Mouse (Mus musculus) hindbrain, embryonic 16.5 days (tissue): ENCODE data around the gene Asxl2. TPM values are rescaled to one million over a fixed set of nuclear protein-coding genes. Genes with fewer than 3 reads are reported as not detected.

Experiments
- ATAC-seq: fragments of 200-750 bp; cut with Nextera tagmentation; 2 replicates; pipeline ENCODE4 v1.8.0; 2017; ENCODE audit warnings: moderate TSS enrichment, moderate library complexity
- H3K27ac ChIP-seq: fragments of 300-500 bp; sonication (generic); 2 replicates; pipeline ENCODE4 v1.5.1; 2014; ENCODE audit warnings: low read depth, mild to moderate bottlenecking, control low read depth, low read length, moderate library complexity
- H3K27me3 ChIP-seq: fragments of 300-500 bp; sonication (generic); replicated peaks from 2 replicates; pipeline ENCODE4 v1.6.1; 2014; ENCODE audit warnings: low read length; ENCODE audit not compliant: control insufficient read depth, insufficient read depth
- H3K36me3 ChIP-seq: fragments of 300-500 bp; sonication (generic); 2 replicates; pipeline ENCODE4 v1.6.1; 2014; ENCODE audit warnings: mild to moderate bottlenecking, low read length, moderate library complexity, mixed read lengths; ENCODE audit not compliant: control insufficient read depth, insufficient read depth
- H3K4me1 ChIP-seq: fragments of 300-500 bp; sonication (generic); 2 replicates; pipeline ENCODE4 v1.6.1; 2014; ENCODE audit warnings: low read depth, low read length; ENCODE audit not compliant: control insufficient read depth, insufficient read depth
- H3K4me2 ChIP-seq: fragments of 300-500 bp; sonication (generic); 2 replicates; pipeline ENCODE4 v1.6.1; 2014; ENCODE audit warnings: mild to moderate bottlenecking, low read length, control low read depth, moderate library complexity
- H3K4me3 ChIP-seq: fragments of 300-500 bp; sonication (generic); 2 replicates; pipeline ENCODE4 v1.5.1; 2014; ENCODE audit warnings: mild to moderate bottlenecking, low read length, control low read depth, moderate library complexity
- H3K9ac ChIP-seq: fragments of 300-500 bp; sonication (generic); 2 replicates; pipeline ENCODE4 v1.6.1; 2014; ENCODE audit warnings: low read depth, mild to moderate bottlenecking, control low read depth, low read length, moderate library complexity
- H3K9me3 ChIP-seq: fragments of 300-500 bp; sonication (generic); 2 replicates; pipeline ENCODE4 v1.6.1; 2014; ENCODE audit warnings: mild to moderate bottlenecking, low read length, moderate library complexity; ENCODE audit not compliant: control insufficient read depth
- WGBS: fragments of 180-500 bp; shearing (Covaris S2); extraction: QIAGEN DNeasy Blood & Tissue Kit; methylation state at CpG from one replicate; pipeline ENCODE4 v1.1.7; 2014; 5-methylcytosine and 5-hydroxymethylcytosine counted together
- polyA plus RNA-seq: library from polyadenylated mRNA; unstranded; fragments of >200 nt; fragmentation: Nextera tagmentation; extraction: Ambion mirVana; gene quantifications from 2 replicates; pipeline ENCODE4 v1.2.1, GENCODE M21; 2015

Gene Asxl2
- polyA plus RNA-seq, 1 experiment from 2014 or later, result 10.1 TPM

DNA sequence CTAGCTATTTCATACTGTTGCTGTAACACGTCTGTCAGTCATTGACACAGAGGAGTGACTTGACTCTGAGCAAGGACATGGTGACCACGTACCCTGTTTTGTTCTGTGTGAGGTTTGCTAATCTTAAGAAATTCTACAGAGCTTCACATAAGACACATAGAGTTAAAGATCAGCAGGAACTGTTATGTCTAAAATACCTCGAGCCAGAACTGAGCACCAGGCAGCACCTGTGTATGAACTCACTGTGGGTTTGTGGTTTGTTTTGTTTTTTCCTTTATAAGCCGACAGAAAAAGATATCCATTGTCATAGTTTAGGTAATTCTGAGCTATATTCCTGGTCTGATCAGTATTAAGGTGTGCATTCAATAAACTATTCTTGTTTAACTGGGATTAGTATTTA lies 120.8 kb downstream of the Asxl2 start:
- no peaks in the 10 kb centered on the region for H3K27me3 ChIP-seq
- H3K4me2 ChIP-seq, result no peak overlapping the region
- H3K36me3 ChIP-seq, result no peaks in the 10 kb centered on the region
- no peak overlapping the region for H3K4me3 ChIP-seq
- H3K9ac ChIP-seq, result no peak overlapping the region
- no peak for ATAC-seq
- H3K4me1 ChIP-seq, result no peaks in the 10 kb centered on the region
- no peaks in the 10 kb centered on the region for H3K9me3 ChIP-seq
- no peak overlapping the region for H3K27ac ChIP-seq
- WGBS, result 61% methylated on average over 4 of the region's 4 CpGs

DNA sequence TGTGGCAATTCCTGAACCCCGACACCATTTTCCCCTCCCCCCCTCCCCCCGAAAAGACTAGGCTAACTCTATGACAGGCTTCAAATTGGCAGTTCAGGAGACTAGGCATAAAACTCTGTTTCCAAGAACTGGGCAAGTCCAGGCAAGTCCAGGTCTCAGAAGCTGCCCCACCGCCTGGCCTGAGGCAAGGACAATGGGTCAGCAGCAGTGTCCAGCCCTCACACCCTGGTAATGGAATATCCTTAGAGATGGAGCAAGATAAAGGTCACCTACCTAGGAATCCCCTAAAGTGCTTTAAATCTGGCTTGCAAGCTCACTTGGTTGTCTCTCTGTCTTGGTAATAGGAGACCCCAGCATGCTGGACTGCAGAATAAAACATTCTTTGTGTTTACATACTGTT lies 121.3 kb downstream of the Asxl2 start:
- WGBS, result 75% methylated on average over 3 of the region's 3 CpGs

GRCm38 (mm10) chr12:3548582-3549211 lies 122.0 kb downstream of the Asxl2 start:
- no peak overlapping the region for H3K9ac ChIP-seq
- ATAC-seq, result peak; percentile 50
- H3K27me3 ChIP-seq, result no peaks in the 10 kb centered on the region
- H3K27ac ChIP-seq, result no peak overlapping the region; the same call in 1 of the 2 replicates
- no peaks in the 10 kb centered on the region for H3K4me1 ChIP-seq
- 61% methylated on average over 5 of the region's 5 CpGs for WGBS
- no peak overlapping the region for H3K4me3 ChIP-seq
- H3K36me3 ChIP-seq, result no peaks in the 10 kb centered on the region
- no peaks in the 10 kb centered on the region for H3K9me3 ChIP-seq
- H3K4me2 ChIP-seq, result no peak overlapping the region

More for the DNA sequence above, 121.3 kb downstream of the Asxl2 start:
- no peak overlapping the region for H3K27ac ChIP-seq
- no peak overlapping the region for H3K9ac ChIP-seq
- no peaks in the 10 kb centered on the region for H3K27me3 ChIP-seq
- H3K9me3 ChIP-seq, result no peaks in the 10 kb centered on the region
- H3K4me2 ChIP-seq, result no peak overlapping the region
- no peak overlapping the region for H3K4me3 ChIP-seq
- no peaks in the 10 kb centered on the region for H3K4me1 ChIP-seq
- no peak for ATAC-seq
- no peaks in the 10 kb centered on the region for H3K36me3 ChIP-seq

- H3K4me3 ChIP-seq, result no peak overlapping the region
- no peaks in the 10 kb centered on the region for H3K36me3 ChIP-seq
- H3K4me1 ChIP-seq, result no peaks in the 10 kb centered on the region
- H3K27ac ChIP-seq, result no peak overlapping the region
- 10% methylated on average over 13 of the region's 13 CpGs for WGBS
- no peak overlapping the region for H3K9ac ChIP-seq
- H3K27me3 ChIP-seq, result no peaks in the 10 kb centered on the region
- no peaks in the 10 kb centered on the region for H3K9me3 ChIP-seq
- H3K4me2 ChIP-seq, result peak overlapping the region; percentile 3; the same call in 1 of the 2 replicates
- no peak for ATAC-seq
Measured at GRCm38 (mm10) chr12:3550280-3550679, 123.6 kb downstream of the Asxl2 start.

Other genes starting within 250 kb of the Asxl2 start
- gene Rab10, start 116.9 kb upstream of the Asxl2 start, polyA plus RNA-seq, result 139 and 145 TPM in 2 replicates
- 75.9 and 91.8 TPM in 2 replicates for gene Kif3c, start 61.7 kb upstream of the Asxl2 start, polyA plus RNA-seq
- gene Dtnb, start 145.5 kb downstream of the Asxl2 start, polyA plus RNA-seq, result 47.6 and 50.6 TPM in 2 replicates